Mouse (Mus musculus): ENCODE measurements around the gene Pthlh.

Pthlh gene

GRCm38 (mm10) chr6:147263587-147264565, at the start of gene Pthlh:
Gene Pthlh (minus strand): TSS chr6:147264183.
- DNase-seq (ENCODE audit: low read depth in 2 of 2, low spot score in 2 of 2) = no peak

GRCm38 (mm10) chr6:147313331-147313730, 49.3 kb upstream of the Pthlh start:
- no peak for DNase-seq (ENCODE audit: low read depth in 2 of 2, low spot score in 2 of 2)

- DNase-seq (ENCODE audit: low read depth in 2 of 2, low spot score in 2 of 2) = no peak
Measured at GRCm38 (mm10) chr6:147310435-147310978, 46.5 kb upstream of the Pthlh start.

GRCm38 (mm10) chr6:147310035-147310434, 46.1 kb upstream of the Pthlh start:
- no peak for DNase-seq (ENCODE audit: low read depth in 2 of 2, low spot score in 2 of 2)

GRCm38 (mm10) chr6:147304236-147304635, 40.3 kb upstream of the Pthlh start:
- DNase-seq (ENCODE audit: low read depth in 2 of 2, low spot score in 2 of 2) = peak; percentile 5 to 14

GRCm38 (mm10) chr6:147299607-147300006, 35.6 kb upstream of the Pthlh start:
- DNase-seq (ENCODE audit: low read depth in 2 of 2, low spot score in 2 of 2) = no peak

GRCm38 (mm10) chr6:147279309-147279708, 15.3 kb upstream of the Pthlh start:
- DNase-seq (ENCODE audit: low read depth in 2 of 2, low spot score in 2 of 2) = no peak

- DNase-seq (ENCODE audit: low read depth in 2 of 2, low spot score in 2 of 2) = no peak
Measured at GRCm38 (mm10) chr6:147268143-147268790, 4.3 kb upstream of the Pthlh start.

- DNase-seq (ENCODE audit: low read depth in 2 of 2, low spot score in 2 of 2) = no peak
Measured at GRCm38 (mm10) chr6:147266466-147266865, 2.5 kb upstream of the Pthlh start.

- no peak for DNase-seq (ENCODE audit: low read depth in 2 of 2, low spot score in 2 of 2)
Measured at GRCm38 (mm10) chr6:147263178-147263577, 805 bp downstream of the Pthlh start.

GRCm38 (mm10) chr6:147261616-147262015, 2.4 kb downstream of the Pthlh start:
- DNase-seq (ENCODE audit: low read depth in 2 of 2, low spot score in 2 of 2) = no peak

GRCm38 (mm10) chr6:147260766-147261165, 3.2 kb downstream of the Pthlh start:
- no peak for DNase-seq (ENCODE audit: low read depth in 2 of 2, low spot score in 2 of 2)

GRCm38 (mm10) chr6:147247782-147248181, 16.2 kb downstream of the Pthlh start:
- DNase-seq (ENCODE audit: low read depth in 2 of 2, low spot score in 2 of 2) = no peak

- no peak for DNase-seq (ENCODE audit: low read depth in 2 of 2, low spot score in 2 of 2)
Measured at GRCm38 (mm10) chr6:147244294-147244693, 19.7 kb downstream of the Pthlh start.

- DNase-seq (ENCODE audit: low read depth in 2 of 2, low spot score in 2 of 2) = no peak
Measured at GRCm38 (mm10) chr6:147243655-147244054, 20.3 kb downstream of the Pthlh start.

- DNase-seq (ENCODE audit: low read depth in 2 of 2, low spot score in 2 of 2) = no peak
Measured at GRCm38 (mm10) chr6:147241541-147241940, 22.4 kb downstream of the Pthlh start.

GRCm38 (mm10) chr6:147240203-147240804, 23.7 kb downstream of the Pthlh start:
- DNase-seq (ENCODE audit: low read depth in 2 of 2, low spot score in 2 of 2) = no peak

GRCm38 (mm10) chr6:147226696-147227095, 37.3 kb downstream of the Pthlh start:
- no peak for DNase-seq (ENCODE audit: low read depth in 2 of 2, low spot score in 2 of 2)

GRCm38 (mm10) chr6:147219099-147219498, 44.9 kb downstream of the Pthlh start:
- no peak for DNase-seq (ENCODE audit: low read depth in 2 of 2, low spot score in 2 of 2)

- DNase-seq (ENCODE audit: low read depth in 2 of 2, low spot score in 2 of 2) = no peak
Measured at GRCm38 (mm10) chr6:147216156-147216555, 47.8 kb downstream of the Pthlh start.

- no peak for DNase-seq (ENCODE audit: low read depth in 2 of 2, low spot score in 2 of 2)
Measured at GRCm38 (mm10) chr6:147207821-147208330, 56.1 kb downstream of the Pthlh start.
